Mouse (Mus musculus) kidney, adult 11 months (tissue): ENCODE measurements around the gene Treh.

Experiments used
- DNase-seq: peaks from one replicate; pipeline ENCODE4 v3.0.0; 2022

The Treh gene

DNA sequence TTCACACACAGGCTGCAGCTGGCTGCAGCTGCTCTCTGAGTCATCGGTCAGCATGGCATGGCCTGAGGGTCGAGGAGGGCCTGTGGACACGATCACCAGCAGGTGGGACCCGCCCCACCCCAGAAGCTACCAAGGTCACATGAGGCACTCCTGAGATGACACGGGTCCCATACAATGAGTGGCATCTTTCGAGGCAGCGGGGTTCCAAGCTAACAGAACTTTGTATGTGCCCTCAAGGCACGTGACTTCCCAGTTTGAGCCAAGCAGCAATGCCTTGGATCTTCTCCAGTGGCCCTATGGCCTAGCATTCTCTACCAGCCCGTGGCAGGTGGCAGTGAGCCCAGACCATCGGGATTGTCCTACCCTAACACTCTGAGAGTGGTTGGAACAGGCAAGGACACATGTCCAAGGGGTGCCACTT lies 44.8 kb downstream of the Treh start:
- peak; percentile 91 for DNase-seq

DNA sequence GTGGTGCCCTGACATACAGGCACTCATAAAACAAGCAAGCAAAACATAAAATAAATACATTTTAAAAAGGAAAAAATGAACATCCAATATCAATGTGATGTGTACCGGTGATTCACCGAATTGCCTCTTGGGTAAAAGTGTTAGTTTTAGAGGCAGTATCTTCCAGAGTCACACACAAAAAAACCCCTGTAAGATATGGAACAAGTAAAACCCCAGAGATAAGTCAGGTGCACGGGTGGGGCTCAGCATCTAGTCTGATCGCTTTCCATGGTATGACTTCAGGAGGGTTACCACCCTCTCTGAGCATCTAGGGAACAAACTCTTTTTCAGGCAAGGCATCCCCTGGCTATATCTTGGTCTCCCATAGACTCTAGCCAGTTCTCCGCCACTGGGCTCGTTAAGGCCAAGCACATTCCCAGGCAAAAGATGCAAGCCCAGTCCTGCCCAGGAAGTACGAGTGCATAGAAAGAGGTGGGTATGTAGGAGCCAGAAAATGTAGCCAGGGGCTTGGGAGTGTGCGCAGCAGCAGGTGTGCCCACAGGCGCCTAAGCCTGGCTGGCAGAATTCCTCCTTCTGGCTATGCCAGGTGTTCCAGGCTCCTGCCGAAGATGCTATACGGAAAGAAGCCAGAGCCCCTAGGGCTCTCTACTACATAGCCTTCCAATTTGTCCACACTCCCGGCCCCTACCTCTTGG lies 46.1 kb downstream of the Treh start:
- no peak for DNase-seq

DNA sequence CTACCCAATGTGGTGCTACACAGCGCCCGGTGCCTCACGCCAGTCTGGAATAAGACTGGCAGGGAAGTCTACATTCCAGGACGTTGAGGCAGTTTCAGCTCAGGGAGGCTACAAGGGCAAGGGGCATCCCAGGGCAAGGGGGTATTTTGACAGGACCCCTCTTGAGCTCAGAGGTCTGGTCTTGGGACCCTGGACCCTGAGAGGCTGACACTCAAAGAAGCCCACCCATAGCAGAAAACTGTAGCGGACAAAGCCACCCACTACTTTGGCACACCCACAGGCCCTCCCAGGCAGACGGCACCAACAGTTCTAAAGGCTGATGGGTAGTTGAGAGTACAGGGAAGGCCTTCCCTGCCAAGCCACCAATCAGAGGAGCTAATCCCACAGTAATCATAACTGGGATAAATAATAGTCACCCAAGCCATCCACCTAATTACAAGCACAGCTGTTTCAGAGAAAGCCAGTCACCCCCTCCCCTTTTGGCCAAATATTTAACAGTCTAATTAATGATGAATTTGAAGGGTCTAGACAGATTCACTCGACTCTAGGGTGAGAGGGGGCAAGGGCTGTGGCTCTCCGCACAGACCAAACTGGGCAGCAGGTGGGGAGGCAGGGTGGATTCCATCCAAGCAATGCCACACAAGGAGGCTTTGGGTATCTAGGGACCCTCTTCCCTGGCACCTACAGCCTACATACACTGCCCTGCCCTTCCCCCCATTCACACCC lies 46.8 kb downstream of the Treh start:
- DNase-seq: no peak

DNA sequence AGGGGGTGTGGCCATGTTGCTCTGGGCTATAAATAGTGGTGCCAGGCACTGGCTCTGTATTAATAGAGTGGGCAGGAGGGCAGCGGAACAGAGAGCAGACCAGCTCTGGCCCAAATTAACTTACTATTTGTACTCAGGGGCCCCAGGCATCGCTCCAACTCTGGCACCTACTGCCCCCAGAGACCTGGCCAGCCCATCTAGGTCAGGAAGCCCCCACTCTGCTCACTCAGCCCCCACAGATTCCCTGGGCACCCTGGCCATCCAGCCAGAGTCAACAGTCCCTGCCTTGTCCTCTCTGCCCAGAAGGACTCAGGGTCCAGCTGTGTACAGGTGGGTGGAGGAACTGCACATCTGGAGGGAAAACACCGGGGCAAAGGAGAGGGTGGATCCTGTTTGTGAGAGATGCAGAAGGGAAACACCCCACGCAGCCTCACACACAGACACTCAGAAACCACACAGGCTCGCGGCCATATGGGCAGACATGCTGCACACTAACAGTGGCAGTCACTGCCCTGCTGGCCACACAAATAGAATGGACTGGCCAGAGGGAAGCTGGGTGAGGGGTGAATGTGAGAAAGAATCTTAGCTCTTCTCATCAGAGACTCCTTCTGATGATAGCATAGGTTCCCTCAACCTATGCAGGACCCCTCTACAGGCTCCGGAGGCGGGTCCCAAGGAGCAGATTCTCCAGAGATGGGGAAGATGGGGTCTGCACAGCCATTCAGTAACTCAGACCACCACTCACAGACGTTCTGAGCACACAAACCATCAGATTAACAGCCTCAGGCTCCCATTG lies 47.5 kb downstream of the Treh start:
- DNase-seq: peak; percentile 40

DNA sequence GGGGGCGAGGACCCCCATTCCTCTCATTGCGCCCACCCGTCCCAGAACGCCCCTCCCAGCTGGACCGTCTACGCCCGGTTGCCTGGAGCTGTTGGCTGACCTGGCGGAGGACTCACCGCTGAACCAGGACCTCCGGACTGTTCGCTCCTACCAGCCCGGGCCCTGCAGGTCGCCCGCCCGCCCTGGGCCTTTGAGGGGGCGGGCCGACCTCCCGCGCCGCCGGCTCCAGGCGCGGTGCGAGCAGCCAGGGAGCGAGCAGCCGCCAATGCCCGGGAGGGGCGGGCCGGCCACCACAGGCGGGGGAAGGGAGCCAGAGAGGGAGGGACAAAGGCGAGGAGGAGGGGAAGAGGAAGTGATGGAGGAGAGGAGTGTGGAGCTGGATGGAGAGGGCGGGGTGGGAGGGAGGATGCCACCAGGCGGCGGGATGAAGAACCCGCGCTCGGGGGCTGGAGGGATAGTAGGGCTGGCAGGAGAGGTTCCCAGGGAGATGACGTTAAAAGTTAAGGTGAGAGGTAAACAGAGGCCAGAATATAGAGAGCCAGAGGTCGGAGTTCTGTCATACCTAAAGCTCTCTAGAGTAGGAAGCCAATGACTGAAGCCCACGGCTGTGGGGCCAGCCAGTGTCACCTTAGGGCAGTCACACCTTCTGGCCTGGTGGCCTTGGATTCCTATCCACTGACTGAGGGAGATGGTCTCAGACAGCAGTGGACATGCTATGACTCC lies 48.3 kb downstream of the Treh start:
- peak; percentile 92 for DNase-seq

DNA sequence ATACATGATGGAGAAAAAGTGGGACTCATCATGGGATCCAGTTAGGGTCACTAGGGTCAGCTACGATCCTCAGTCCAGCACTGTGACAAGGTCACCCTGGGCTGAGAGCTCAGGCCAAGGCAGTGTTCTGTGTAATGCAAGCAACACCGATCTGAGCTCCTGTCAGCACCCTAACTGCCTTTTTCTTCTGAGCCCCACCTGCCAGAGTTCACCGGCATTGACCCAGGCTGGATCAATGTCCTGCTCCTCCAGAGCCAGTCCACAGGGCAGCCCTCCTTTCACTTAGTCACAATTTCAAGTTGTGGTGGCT lies 48.8 kb downstream of the Treh start:
- no peak for DNase-seq

DNA sequence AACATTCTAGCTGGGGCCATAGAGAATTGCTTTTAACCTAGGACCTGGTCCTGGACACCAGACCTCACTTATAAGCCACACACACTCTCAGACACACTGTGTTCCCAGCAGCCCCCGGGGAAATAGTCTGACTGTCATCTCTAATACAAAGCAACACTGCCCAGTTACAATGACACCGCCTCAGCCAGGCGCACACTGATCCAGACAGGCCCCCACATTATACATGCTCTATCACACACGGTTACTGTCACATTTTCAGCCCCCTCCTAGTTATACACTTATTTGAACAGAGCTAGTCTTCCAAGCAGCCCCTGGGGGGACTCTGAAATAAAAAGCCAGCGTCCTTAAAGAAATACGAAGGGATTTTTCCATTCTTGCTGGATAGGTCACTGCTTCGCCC lies 49.5 kb downstream of the Treh start:
- no peak for DNase-seq

DNA sequence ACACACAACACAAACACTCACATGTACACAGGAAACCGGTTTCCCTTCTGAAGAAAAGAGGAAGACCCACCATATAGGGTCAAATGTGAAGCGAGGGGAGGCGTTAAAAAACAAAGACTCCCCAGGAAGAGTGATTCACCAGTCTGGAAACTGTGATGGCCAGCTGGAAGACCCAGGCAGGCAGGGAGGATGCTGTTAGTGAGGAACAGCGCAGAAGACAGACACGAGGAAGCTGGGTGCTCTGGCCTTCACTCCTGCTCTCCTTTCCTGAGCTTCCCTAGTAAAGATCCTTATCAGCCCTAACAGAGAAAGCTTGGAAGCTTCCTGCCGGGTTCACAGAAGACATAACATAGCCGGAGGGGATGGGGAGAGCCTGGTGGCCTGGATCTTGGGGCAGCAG lies 50.0 kb downstream of the Treh start:
- no peak for DNase-seq

DNA sequence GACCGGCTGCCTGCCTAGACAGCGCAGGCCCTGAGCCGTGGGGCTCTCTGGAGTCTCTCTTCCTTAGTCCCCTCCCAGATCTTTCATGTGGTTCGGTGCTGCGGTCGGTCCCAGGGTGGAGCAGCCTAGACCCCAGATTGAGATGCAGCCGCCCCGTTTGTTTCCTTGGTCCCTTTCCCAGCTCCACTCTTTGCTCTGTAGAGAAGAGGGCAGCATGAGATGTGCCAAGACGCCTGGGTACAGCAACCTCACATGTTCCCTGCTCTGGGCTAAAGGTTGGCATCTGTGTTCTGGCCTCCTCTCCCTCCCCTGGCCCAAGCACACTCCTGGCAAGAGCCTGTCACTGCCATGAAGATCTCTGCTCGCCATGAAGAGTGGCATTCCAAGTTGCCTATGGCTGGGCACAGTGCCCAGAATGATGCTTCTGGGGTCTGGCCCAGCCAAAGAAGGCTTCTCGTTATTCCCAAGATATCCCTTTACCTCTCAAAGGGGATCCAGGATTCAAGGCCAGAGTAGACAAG lies 50.5 kb downstream of the Treh start:
- DNase-seq: no peak

DNA sequence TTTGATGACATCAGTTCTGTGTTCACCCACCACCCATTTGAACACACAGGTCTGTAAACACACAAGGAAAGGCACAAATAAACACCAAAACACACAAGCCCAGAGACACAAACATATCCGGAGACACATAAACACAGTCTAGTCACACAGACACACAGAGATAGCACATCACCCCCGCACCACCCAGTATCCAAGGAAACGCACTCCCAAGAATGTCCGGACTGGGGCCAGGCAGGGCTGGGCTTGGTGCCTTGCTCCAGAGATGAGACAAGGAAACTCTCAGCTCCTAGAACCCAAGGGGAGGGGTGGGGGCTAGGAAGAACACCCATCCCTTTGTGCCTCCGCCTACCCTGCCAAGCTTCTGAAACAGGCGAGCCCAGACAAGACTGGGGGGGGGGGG lies 51.2 kb downstream of the Treh start:
- DNase-seq: peak; percentile 45

DNA sequence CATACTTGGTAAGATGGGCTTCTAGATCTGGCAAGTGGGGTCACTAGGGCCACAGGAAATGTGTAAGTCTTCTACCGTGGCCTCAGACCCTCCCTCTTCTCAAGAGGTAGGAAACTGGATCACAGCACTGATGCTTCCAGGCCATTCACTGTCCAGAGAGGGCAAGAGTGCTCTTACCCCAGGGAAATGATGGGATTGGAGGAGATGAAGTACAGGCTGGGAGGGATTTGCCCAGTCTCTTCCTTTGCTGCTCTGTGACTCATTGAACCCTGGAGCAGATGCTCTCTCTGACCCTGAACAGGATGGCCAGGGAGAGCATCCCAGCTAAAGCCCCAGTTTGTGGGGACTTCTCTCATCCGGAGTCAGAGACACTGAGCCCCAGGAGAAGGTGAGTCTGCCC lies 51.6 kb downstream of the Treh start:
- no peak for DNase-seq

DNA sequence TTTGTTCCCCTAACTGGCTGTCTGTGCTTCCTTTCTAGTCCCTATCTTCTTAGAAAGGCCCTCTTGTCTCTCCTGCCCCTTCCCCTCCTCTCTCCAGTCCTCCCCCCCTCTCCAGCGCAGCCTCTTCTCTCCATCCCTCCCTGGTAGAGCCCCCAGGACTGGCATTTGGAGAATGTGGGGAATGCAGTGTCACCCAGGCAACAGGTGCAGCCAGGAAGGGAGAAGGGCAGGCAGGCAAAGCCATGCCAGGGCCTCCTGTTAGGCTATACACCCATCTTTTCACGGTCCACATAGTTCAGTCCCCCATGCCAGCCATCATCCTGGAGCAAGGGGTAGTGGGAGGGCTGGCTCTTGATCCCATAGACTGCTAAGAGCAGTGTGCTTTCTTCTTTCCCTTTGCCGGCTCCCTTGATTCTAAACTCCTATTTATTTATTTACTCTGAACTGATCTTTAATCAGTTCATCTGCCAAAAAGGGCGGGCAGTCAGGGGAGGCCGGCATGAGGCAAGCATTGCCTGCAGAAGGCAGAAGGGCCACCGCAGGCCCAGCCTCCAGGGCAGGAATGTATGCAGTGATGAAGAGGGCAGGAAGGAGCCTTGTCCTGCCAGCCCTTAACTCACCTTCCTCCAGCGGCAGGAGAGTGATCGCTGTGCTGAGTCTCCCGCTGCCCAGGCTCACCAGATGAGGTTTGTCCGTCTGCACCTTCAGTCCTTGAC lies 53.6 kb downstream of the Treh start:
- peak; percentile 69 for DNase-seq

DNA sequence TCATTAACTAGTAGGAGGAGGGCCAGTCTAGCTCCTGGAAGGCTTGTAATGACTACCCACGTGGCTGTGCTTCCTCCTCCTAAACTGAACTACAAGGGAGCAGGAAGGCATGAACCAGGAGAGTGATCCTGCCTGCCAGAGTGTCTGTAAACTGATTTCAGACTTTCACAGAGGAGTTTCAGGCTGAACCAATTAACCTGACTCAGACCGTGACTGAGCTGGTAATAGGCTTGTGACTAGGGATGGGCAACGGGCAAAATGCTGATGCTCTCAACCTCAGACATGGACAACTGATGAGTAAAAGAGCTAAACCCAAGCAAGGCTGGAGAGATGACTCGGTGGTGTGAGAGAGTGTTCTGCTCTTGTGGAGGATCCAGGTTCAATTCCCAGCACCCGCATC lies 54.4 kb downstream of the Treh start:
- no peak for DNase-seq

DNA sequence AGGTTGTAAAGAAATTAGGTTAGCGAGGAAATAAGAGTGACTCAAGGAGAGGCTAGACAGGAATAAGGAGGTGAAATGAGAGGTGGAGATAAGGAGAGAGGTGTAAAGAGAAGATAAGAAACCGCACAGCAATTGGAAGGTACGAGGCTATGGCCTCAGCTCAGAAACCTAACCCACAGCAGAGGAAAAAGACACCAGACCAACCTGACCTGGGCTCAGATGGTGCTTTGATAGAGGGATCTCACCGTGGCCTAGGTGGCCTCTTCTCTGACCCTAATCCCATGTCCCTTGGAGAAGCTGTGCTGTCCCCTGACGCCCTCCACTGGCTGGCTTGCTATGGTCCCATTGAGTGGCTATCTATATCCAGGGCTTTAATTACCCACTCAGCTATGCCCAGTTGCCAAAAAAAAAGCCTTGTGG lies 59.1 kb downstream of the Treh start:
- DNase-seq: no peak

DNA sequence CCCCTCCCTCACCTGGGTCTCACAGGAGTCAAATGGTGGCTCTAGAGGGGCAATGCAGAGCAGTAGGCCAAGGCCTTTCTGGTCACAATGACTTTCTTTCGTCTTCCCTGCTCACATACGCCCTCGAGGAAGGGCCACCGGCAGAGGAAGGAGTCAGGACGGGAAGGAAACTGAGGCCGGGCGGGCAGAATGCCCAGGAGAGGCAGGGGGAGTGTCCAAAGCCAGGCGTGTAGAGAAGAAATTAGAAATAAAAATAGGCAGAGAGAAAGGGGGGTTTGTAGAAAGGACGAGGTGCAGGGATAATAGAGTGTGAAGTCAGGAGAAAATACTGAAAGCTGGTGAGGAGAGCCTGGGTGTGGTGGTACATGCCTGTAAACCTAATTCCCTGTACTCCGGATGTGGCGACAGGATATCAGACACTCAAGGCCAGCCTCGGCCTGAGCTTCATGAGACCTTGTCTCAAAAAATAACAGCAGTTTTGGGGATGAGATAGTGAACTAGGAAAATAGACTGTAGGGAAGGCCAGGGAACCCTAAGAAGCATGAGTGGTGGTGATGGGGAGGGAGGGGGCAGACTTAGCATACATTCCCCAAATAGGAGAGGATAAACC lies 60.0 kb downstream of the Treh start:
- DNase-seq: no peak

DNA sequence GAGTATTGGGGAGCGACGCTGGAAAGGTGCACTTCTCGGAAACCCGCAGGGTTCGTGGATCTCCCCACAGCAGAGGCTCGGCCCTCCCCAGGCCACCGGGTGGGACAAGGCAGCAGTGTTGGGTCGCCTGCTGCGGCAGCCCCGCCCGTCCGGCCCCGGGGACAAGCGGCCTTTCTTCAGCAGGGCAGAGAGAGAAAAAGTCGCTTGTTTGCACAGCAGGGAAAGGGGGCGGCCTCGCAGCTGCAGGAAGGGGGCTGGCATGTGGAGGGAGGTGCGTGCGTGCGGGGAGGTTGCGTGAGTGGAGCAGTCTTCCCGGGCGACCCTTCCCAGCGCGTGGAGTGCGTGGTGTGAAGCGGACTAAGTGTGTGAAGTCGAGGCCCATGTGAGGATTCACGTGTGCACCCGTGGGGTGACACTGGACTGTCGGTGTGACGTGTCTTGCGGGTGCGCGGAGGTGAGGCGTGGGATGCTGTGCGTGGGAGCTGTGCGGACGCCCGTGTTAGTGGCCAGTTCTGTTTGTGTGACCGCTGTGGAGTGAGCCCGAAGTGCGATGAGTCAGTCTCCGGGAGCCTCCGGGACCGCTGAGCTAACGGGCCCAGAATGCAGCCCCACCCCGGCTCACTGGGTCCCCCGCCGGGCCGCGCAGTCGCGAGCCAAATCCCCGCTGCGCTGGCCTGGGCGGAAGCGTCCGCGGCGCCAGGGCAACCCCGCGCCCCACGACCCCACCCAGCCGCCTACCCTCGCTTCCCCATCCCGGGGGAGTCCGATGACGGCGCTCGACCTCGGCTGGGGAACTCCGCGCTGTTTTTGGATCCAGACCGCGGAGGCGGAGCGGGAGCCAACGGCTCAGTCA lies 60.9 kb downstream of the Treh start:
- DNase-seq: peak; percentile 52

DNA sequence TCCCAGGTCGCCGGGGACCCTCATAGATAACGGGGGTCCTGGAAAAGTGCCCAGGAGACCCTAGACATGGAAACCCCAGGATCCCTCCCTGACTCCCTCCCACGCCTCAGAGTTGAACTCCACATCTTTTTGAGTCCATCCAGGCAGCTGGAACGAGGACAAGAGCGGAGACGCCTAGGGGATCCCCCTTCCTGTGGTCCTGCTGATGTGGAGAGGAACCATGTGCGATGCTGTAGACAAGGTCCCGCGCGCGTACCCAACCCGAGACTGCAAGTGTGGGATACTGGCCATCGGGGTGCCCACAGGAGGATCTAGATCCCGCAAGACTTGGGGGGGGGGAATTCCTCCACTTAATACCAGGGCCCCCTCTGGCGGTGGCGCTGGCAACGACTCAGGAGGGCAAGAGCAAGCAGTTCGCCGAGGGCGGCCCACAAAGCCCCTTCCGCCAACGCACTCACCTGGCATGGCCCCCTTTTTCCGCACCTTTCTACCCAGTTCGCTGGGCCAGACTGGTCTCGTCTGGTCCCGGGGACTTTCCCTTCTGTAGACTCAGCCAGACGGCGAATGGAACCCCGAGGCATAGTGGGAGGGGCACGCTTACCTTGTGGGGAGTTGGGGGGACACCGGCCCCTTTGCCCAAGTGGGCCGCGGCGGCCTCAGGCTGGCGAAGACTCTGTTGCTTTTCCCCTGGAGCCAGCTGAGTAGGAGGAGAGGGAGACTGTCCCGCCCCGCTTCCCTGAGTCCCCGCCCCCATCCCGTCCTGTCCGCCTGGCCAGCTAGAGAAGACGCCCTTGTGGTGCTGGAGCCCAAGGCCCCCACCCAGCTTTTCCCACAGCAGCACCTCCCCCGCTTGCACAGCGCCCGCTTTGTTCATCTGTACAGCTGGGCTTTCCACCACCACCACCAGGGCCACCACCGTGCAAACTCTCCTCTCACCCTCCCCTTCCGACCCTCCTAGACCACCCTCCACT lies 61.8 kb downstream of the Treh start, which contains the start of gene Phldb1:
Phldb1 (minus strand) TSS at position 675 of the 971 bp plus-strand sequence.
- DNase-seq: peak; percentile 71

DNA sequence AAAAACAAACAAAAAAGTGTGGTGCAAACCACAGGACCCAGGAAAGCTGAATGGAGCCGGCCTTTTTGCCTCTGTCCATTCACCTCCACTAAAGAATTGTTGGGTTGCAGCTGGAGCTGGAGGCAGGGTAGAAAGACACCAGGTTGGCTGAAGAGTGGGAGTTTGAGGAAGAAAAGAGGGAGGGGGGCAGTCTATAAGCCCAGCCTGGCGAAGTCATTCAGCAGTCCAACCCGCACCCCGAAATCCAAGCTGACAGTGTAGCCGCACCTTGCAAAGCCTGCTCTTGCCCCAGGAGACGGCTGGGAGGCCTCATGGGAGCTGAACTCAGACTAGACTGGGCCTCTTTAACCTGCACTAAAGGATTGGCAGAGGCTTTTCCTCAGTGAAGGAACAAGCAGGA lies 62.9 kb downstream of the Treh start:
- no peak for DNase-seq
